Mouse (Mus musculus): ENCODE data around the gene Hnf4a. TPM values are rescaled to one million over a fixed set of nuclear protein-coding genes. Genes with fewer than 3 reads are reported as not detected.

Hnf4a gene
- polyA plus RNA-seq, 1 experiment, result 0.05 TPM

DNA sequence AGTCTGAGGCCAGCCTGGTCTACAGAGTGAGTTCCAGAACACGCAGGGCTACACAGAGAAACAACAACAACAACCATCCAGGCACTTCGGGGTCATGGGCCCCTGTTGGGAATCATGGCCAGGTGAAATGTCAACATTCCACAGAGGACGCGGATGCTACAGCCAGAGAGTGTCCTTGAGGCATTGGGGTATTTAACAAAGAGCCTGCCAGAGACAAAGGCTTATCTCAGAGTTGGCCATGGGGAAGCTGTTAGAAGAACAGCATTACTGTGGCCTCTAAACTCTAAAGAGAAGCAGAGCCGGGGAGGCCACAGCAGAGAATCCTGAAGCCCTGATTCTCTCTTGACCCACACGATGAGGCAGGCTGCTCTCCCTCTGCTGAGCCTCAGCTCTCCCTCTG is 37.7 kb upstream of the Hnf4a start:
- DNase-seq (ENCODE audit: low read depth), result no peak
- no peak for TF ChIP-seq POLR2A (IDR thresholded peaks at IDR 0.05; ENCODE audit: borderline replicate concordance, extremely low read depth, insufficient read depth, insufficient read length, poor library complexity, severe bottlenecking)

GRCm38 (mm10) chr2:163469711-163470110 is 36.9 kb upstream of the Hnf4a start:
- no peak for TF ChIP-seq CTCF (IDR thresholded peaks at IDR 0.05; ENCODE audit: borderline replicate concordance, extremely low read depth, insufficient read depth, insufficient read length)
- no peak for TF ChIP-seq POLR2A (IDR thresholded peaks at IDR 0.05; ENCODE audit: borderline replicate concordance, extremely low read depth, insufficient read depth, insufficient read length, poor library complexity, severe bottlenecking)
- DNase-seq (ENCODE audit: low read depth), result no peak

DNA sequence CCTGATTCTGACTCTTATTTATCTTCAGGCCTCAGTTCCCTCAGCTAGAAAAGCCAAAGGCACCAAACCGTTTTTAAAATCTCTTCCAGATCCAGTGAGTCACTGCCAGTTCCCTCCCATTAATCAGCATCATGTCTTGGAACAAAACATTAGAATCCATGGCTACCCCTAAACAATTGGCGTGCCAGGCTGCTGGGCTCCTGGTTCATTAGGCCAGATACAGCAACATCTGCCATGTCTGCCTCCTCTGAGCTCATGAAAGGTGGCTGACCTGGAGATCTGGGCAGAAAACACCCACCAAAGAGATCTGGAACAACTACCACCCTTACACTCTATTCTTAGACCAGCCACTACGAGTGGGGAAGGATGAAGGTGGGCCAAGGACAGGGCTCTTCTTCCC is 35.5 kb upstream of the Hnf4a start:
- no peak for TF ChIP-seq CTCF (IDR thresholded peaks at IDR 0.05; ENCODE audit: borderline replicate concordance, extremely low read depth, insufficient read depth, insufficient read length)
- no peak for TF ChIP-seq POLR2A (IDR thresholded peaks at IDR 0.05; ENCODE audit: borderline replicate concordance, extremely low read depth, insufficient read depth, insufficient read length, poor library complexity, severe bottlenecking)
- peak; percentile 20 for DNase-seq (ENCODE audit: low read depth)

DNA sequence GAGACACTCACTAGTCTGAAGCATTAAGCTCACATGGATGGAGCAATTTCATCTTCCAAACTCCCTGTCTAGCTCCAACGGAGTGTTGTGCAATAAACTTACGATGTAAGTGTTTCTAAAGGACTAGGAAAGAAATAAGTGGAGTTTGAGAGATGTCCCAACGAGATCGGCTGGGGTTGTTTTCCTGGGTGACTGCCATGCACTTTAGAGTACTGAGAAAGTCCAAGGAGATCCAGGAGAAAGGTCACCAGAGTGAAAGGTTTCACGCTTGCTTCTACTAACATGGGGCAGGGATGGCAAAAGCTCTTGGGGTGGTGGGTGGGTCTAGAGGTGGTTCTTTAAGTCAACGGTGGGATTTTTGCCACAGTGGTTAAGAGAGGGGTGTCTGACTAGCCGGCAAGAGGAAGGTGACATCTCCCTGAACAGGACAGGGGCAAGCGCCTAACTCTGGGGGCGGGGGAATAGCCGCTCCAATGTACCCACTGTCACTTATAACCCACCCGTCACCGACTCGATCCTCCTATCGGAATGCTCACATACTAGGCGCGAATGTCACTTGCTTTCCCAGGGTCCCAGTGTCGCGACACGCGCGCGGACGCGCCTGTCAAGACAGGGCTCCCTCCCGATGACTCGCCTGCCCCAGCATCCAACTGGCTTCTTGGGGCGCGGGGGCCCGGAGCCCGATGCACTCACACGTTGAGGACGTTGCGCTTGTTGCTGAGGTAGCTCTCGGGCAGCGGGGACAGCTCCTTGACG is 34.7 kb upstream of the Hnf4a start:
- DNase-seq (ENCODE audit: low read depth), result no peak
- TF ChIP-seq POLR2A (IDR thresholded peaks at IDR 0.05; ENCODE audit: borderline replicate concordance, extremely low read depth, insufficient read depth, insufficient read length, poor library complexity, severe bottlenecking), result no peak
- no peak for TF ChIP-seq CTCF (IDR thresholded peaks at IDR 0.05; ENCODE audit: borderline replicate concordance, extremely low read depth, insufficient read depth, insufficient read length)

- peak; percentile 98 for DNase-seq (ENCODE audit: low read depth)
- TF ChIP-seq POLR2A (IDR thresholded peaks at IDR 0.05; ENCODE audit: borderline replicate concordance, extremely low read depth, insufficient read depth, insufficient read length, poor library complexity, severe bottlenecking) (no peak; the same call in 1 of the 2 replicates), CTCF (IDR thresholded peaks at IDR 0.05; ENCODE audit: borderline replicate concordance, extremely low read depth, insufficient read depth, insufficient read length) (peak; percentile 100)
Measured at GRCm38 (mm10) chr2:163472466-163472851, 34.1 kb upstream of the Hnf4a start, which contains the start of gene Fitm2. TSS of gene Fitm2 (minus strand) at chr2:163472629.

- no peak for DNase-seq (ENCODE audit: low read depth)
- TF ChIP-seq POLR2A (IDR thresholded peaks at IDR 0.05; ENCODE audit: borderline replicate concordance, extremely low read depth, insufficient read depth, insufficient read length, poor library complexity, severe bottlenecking), result no peak
- TF ChIP-seq CTCF (IDR thresholded peaks at IDR 0.05; ENCODE audit: borderline replicate concordance, extremely low read depth, insufficient read depth, insufficient read length), result peak; percentile 48; the same call in 1 of the 2 replicates
Measured at GRCm38 (mm10) chr2:163480191-163480825, 26.3 kb upstream of the Hnf4a start.

DNA sequence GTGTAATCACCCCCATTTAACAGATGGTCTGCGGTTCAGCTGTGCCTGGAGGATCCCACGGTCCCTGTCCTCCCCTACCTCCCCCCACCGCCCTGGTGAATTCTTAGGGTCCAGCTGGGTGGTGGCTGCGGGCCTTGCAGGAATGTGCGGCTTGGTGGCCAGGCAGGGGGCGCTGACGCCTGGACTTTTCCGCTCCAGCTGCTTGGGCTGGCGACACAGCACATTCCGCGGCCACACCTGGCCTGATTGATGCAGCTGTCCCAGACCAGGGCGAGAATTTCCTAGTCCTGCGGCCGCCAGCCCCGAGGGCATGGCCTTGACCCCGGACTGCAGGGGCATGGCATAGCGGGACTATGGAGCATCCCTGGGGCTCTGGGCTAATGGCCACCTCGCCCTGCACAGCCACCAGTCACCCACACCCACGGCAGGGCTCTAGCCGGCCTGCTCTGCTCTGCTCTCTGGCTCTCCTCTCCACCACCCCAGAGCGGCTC is 25.0 kb upstream of the Hnf4a start:
- peak; percentile 24 for DNase-seq (ENCODE audit: low read depth)
- TF ChIP-seq CTCF (IDR thresholded peaks at IDR 0.05; ENCODE audit: borderline replicate concordance, extremely low read depth, insufficient read depth, insufficient read length) (peak; percentile 18; the same call in 1 of the 2 replicates), POLR2A (IDR thresholded peaks at IDR 0.05; ENCODE audit: borderline replicate concordance, extremely low read depth, insufficient read depth, insufficient read length, poor library complexity, severe bottlenecking) (no peak)

- no peak for TF ChIP-seq CTCF (IDR thresholded peaks at IDR 0.05; ENCODE audit: borderline replicate concordance, extremely low read depth, insufficient read depth, insufficient read length)
- TF ChIP-seq POLR2A (IDR thresholded peaks at IDR 0.05; ENCODE audit: borderline replicate concordance, extremely low read depth, insufficient read depth, insufficient read length, poor library complexity, severe bottlenecking), result no peak
- no peak for DNase-seq (ENCODE audit: low read depth)
Measured at GRCm38 (mm10) chr2:163487360-163487759, 19.2 kb upstream of the Hnf4a start.

DNA sequence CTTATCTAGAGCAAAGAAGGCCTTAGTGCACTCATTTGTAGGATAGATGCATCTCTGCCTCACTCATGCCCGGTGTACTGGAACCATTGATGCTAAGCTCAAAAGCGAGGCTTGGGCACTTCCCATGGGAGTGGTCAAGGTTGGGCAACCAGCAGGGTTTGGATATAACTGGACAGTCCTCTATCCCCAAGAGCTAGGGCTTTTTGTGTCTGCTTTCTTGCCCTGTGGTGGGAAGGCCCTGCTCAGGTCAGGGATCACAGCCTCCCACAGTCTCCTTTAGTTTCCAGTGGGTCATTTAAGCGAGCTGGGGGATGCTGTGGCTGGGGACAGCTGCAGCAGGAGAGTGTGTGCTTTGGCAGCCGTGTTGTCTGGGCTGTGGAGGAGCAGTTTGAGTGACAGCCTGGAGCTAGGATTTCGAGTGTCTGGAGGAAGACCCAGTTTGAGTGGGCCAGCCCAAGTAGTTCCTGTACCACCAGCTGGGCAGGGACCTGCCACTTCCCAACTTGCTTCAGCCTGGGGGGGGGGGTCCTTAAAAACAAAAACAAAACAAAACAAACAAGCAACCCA is 16.8 kb upstream of the Hnf4a start:
- DNase-seq (ENCODE audit: low read depth), result no peak
- TF ChIP-seq POLR2A (IDR thresholded peaks at IDR 0.05; ENCODE audit: borderline replicate concordance, extremely low read depth, insufficient read depth, insufficient read length, poor library complexity, severe bottlenecking), result no peak
- TF ChIP-seq CTCF (IDR thresholded peaks at IDR 0.05; ENCODE audit: borderline replicate concordance, extremely low read depth, insufficient read depth, insufficient read length), result no peak

DNA sequence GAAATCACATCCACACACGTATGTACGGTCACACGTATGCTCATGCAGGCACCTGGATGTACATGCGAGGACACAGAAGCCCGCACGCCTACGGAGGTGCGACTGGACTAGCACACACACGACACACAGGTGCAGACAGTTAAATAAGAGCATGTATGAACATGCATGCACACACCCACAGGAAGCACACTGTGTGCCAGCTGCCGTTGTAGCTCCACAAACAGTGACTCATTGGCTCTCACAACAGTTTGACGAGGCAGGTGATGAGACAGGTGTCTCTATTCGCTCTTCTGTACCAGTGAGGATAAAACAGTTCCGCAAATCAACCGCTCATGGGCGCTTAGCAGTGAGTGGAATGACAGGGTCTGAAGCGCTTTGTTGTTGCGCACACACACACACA is 16.0 kb upstream of the Hnf4a start:
- TF ChIP-seq CTCF (IDR thresholded peaks at IDR 0.05; ENCODE audit: borderline replicate concordance, extremely low read depth, insufficient read depth, insufficient read length) (no peak), POLR2A (IDR thresholded peaks at IDR 0.05; ENCODE audit: borderline replicate concordance, extremely low read depth, insufficient read depth, insufficient read length, poor library complexity, severe bottlenecking) (no peak)
- peak; percentile 5 for DNase-seq (ENCODE audit: low read depth)

GRCm38 (mm10) chr2:163491351-163491750 is 15.3 kb upstream of the Hnf4a start:
- peak; percentile 67 for DNase-seq (ENCODE audit: low read depth)
- TF ChIP-seq CTCF (IDR thresholded peaks at IDR 0.05; ENCODE audit: borderline replicate concordance, extremely low read depth, insufficient read depth, insufficient read length), result no peak
- TF ChIP-seq POLR2A (IDR thresholded peaks at IDR 0.05; ENCODE audit: borderline replicate concordance, extremely low read depth, insufficient read depth, insufficient read length, poor library complexity, severe bottlenecking), result no peak
